Mouse (Mus musculus) c-Kit-negative CD71-positive TER-119-positive erythroid progenitor cells, embryonic 14.5 days (primary cell): ENCODE measurements around the gene Calm1.
"Not testable (repeated sequence)": the region's sequence is repeated elsewhere in the genome, so short reads cannot be mapped to it uniquely, and the experiment has no call there.

ENCODE experiments used
- DNase-seq: peaks from one replicate; pipeline ENCODE4 v3.0.0-alpha.2; 2013; ENCODE audit warnings: low read depth, low spot score

Calm1 gene

DNA sequence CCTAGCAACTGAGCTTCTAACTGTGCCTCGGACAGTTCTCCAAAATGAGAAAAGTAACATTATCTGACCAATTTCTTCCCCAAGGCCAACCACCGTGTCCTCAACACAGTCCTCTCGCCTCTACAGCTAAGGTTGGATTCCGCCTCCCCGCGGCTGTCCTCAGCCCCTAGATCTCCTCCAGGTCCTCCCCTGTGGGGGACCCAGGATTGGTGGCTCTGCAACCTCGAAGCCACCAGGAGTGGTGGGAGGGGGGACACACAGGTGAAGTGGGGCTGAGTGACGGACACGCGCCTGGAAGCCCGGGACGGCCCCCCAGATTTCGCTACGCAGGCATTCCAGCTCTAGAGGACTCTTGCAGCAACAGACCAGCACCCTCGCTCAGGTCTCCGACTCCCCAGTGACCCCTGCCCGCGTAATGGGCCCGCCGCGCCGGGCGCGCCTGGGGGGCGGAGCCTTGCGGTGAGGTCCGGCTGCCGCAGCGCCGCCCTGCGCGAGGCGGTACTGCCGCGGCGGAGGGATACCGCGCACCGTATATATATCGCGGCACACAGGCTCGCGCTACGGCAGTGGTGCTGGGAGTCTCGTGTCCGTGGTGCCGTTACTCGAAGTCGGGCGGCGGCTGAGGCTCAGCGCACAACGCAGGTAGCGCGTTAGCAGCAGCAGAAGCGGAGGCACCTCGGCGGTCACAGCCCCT is at the start of gene Calm1:
Calm1 (plus strand) TSS at position 469 of the 694 bp plus-strand sequence.
- peak; percentile 77 for DNase-seq

DNA sequence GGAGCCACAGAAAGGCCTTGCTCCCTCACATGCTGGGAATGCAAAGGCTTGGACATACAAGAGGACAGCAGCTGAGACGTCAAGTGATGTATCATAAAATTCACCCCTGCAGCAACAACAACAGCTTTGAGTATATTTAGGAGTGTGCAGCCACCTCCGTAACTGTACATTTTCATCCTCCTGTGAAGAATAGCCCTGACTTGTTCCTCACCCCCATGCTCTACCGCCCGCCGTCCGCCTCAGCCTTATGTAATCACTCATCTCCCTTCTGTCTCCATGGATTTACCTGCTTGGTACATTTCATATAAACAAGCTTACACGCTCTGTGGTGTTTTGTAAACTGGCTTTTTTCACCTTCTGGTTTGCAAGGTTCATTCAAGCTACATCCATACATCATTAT is 46.8 kb upstream of the Calm1 start:
- DNase-seq, result no peak

- peak; percentile 87 for DNase-seq
These were observed 39.8 kb upstream of the Calm1 start, which contains the start of gene Nrde2 for GRCm38 (mm10) chr12:100159261-100159975. Nrde2 (minus strand) TSS chr12:100159653.

- DNase-seq, result no peak
These were observed 34.2 kb upstream of the Calm1 start for GRCm38 (mm10) chr12:100164991-100165500.

DNA sequence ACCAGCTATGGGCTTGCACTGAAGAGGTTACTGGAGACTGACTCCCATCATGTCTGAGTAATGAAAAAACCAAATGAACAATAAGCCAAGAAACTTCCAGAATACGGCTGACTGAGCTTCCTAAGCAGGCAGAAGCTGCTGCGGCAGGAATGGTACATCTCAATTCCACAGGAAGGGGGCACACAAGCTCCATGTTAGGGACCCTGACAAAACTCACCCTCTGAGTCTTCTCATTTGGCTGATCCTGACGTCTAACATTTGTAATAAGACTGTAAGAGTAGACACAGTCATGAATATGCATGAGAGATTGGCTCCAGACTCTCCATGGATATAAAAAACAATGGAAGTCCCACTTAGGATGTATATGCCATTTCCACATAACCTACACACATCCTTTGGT is 33.1 kb upstream of the Calm1 start:
- DNase-seq, result no peak

GRCm38 (mm10) chr12:100166939-100167338 is 32.3 kb upstream of the Calm1 start:
- no peak for DNase-seq

GRCm38 (mm10) chr12:100167502-100167901 is 31.7 kb upstream of the Calm1 start:
- DNase-seq, result no peak

GRCm38 (mm10) chr12:100167931-100168871 is 31.0 kb upstream of the Calm1 start:
- no peak for DNase-seq

GRCm38 (mm10) chr12:100172481-100172880 is 26.8 kb upstream of the Calm1 start:
- DNase-seq, result no peak

GRCm38 (mm10) chr12:100176469-100177056 is 22.7 kb upstream of the Calm1 start:
- no peak for DNase-seq

DNA sequence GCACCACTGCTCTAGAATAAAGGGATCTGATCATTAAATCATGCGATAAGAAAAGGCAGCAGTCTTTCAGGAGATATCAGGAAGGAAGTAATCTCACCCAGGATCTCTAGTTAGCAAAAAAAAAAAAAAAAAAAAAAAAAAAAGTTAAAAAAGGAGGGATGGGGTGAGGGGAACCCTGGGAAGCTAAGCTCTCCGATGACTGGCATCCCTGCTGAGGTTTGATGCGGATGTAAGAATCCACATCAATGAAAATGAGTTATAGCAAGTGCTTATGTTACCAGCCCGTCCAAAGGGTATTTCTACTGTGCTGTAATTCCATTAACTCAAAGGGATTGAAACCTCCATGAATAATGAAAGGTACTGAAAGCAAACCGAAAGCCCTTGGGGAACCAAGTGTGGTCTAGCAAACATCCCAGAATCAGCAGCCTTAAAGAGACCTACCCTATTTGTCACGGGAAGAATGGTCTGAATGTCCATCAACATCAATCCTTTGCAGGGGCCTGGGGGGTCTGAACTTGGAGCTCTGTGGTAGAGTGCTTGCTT is 20.3 kb upstream of the Calm1 start:
- no peak for DNase-seq

DNA sequence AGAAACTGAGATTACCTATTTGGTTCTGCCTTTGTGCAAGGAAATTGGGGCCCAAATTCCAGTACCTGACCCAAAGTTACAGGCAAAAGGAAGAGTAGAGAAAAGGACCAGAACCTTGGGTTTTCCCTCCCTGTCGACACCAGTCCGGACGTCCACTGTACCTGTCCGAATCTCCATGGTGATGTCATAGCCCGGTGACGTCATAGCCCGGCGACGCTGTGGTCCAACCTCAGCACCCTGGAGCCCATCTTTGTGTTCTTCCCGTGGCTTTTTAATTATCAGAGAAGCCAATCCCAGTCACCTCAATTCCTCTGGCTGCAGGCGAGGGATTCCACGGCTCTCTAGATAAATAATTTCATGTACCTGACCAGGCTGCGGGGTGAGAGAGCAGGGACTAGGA is 18.4 kb upstream of the Calm1 start:
- DNase-seq, result no peak

DNA sequence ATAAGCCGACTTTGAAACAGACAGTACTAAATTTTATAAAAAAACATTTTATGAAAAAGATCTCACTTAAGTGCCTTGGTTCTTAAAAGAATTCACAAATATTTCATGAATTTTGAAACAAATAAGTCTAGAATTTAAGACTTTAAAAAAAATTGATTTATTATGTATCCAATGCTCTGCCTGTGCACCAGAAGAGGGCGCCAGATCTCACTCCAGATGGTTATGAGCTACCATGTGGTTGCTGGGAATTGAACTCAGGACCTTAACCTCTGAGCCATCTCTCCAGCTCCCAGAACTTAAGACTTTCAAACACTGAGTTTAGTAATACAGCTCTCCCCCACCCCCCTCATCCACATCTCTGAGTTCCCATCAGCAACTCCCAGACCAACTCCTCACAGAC is 16.6 kb upstream of the Calm1 start:
- DNase-seq, result no peak

DNA sequence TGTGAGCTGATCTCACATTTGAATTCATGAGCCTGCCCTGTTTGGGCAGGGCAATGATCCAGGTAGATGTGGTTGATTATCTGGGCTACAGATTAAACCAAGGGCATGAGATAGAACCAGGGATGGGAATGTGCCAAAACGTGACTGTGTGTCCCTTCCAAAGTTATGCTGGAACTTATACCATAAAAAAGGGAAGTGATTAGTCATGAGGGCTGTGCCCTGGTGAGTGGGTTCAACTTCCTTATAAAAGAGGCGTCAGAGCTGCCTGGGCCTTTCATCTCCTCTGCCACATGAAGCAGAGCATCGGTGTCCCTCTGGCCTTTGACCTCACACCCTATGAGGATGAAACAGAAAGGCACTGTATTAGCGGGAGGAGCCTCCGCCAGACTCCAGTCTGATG is 15.3 kb upstream of the Calm1 start:
- DNase-seq, result no peak

- not testable (repeated sequence) for DNase-seq
These were observed 14.3 kb upstream of the Calm1 start for GRCm38 (mm10) chr12:100184976-100185375.

DNA sequence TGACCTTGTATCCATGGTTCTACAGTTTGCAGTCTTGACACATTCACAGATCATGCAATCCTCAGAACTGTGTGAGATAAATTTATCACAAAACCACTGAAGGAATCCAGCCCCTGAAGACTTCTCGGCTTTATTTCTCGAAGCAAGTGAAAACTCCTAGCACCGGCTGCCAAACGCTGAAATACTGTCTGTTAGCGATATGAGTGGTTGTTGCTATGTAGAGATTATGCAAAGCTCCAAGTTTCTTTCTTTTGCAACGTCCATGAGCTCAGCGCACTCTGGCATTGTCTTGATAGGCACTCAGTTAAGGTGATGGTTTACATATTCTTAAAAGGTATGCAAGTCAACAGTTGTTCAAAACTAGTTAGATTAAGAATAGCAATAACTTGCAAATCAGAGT is 13.3 kb upstream of the Calm1 start:
- DNase-seq, result no peak

- no peak for DNase-seq
These were observed 12.9 kb upstream of the Calm1 start for GRCm38 (mm10) chr12:100186376-100186775.

- peak; percentile 90 for DNase-seq
These were observed 12.1 kb upstream of the Calm1 start for GRCm38 (mm10) chr12:100187013-100187755.

- no peak for DNase-seq
These were observed 11.3 kb upstream of the Calm1 start for GRCm38 (mm10) chr12:100187756-100188430.

- DNase-seq, result no peak
These were observed 8.4 kb upstream of the Calm1 start for GRCm38 (mm10) chr12:100190802-100191201.
